Mouse (Mus musculus) limb, embryonic 10.5 days (tissue): Measurements from ENCODE around the gene Pbx3. TPM values are rescaled to one million over a fixed set of nuclear protein-coding genes. Genes with fewer than 3 reads are reported as not detected.

Experiments used
- DNase-seq: peaks from one replicate; pipeline ENCODE4 v3.0.0-alpha.2; 2017; ENCODE audit warnings: low spot score
- H3K27ac ChIP-seq: fragments of 300-500 bp; sonication (generic); 2 replicates; pipeline ENCODE4 v1.5.1; 2016; ENCODE audit warnings: mild to moderate bottlenecking
- H3K27me3 ChIP-seq: fragments of 300-500 bp; sonication (generic); 2 replicates; pipeline ENCODE4 v1.6.1; 2016; ENCODE audit warnings: low read depth, mild to moderate bottlenecking; ENCODE audit not compliant: poor library complexity, severe bottlenecking
- H3K36me3 ChIP-seq: fragments of 300-500 bp; sonication (generic); 2 replicates; pipeline ENCODE4 v1.6.1; 2016; ENCODE audit warnings: mild to moderate bottlenecking, moderate library complexity
- H3K4me1 ChIP-seq: fragments of 300-500 bp; sonication (generic); 2 replicates; pipeline ENCODE4 v1.6.1; 2016
- H3K4me3 ChIP-seq: fragments of 300-500 bp; sonication (generic); 2 replicates; pipeline ENCODE4 v1.5.1; 2016; ENCODE audit warnings: mild to moderate bottlenecking, moderate library complexity
- H3K9me3 ChIP-seq: fragments of 300-500 bp; sonication (generic); replicated peaks from 2 replicates; pipeline ENCODE4 v1.6.1; 2016; ENCODE audit warnings: mild to moderate bottlenecking
- WGBS: fragments of 180-500 bp; shearing (Covaris S2); methylation state at CpG from one replicate; pipeline ENCODE4 v1.1.7; 2016; 5-methylcytosine and 5-hydroxymethylcytosine counted together
- polyA plus RNA-seq: library from polyadenylated mRNA; unstranded; fragments of >200 nt; fragmentation: Nextera tagmentation; extraction: Ambion mirVana; gene quantifications from 2 replicates; pipeline ENCODE4 v1.2.1, GENCODE M21; 2016

Pbx3 gene
- polyA plus RNA-seq, 1 experiment from 2014 or later, result 31.9 TPM

GRCm38 (mm10) chr2:34370725-34371440 lies 2.1 kb downstream of the Pbx3 start:
- peak; percentile 68 for DNase-seq
- Histone ChIP-seq H3K27me3 (peaks cover 12% of the 10 kb centered on the region), H3K9me3 (no peaks in the 10 kb centered on the region), H3K4me3 (peak overlapping the region; percentile 92), H3K36me3 (no peaks in the 10 kb centered on the region), H3K27ac (peak overlapping the region; percentile 99), H3K4me1 (peaks cover 42% of the 10 kb centered on the region)
- under 1% methylated on average over 42 of the region's 42 CpGs for WGBS

- peak; percentile 40 for DNase-seq
- 9% methylated on average over 7 of the region's 7 CpGs for WGBS
- Histone ChIP-seq H3K27me3 (peaks cover 12% of the 10 kb centered on the region), H3K9me3 (no peaks in the 10 kb centered on the region), H3K4me3 (peak overlapping the region; percentile 92), H3K36me3 (no peaks in the 10 kb centered on the region), H3K27ac (peak overlapping the region; percentile 99), H3K4me1 (peaks cover 42% of the 10 kb centered on the region)
These were observed 2.6 kb downstream of the Pbx3 start for GRCm38 (mm10) chr2:34370349-34370724.

GRCm38 (mm10) chr2:34368396-34368795 lies 4.5 kb downstream of the Pbx3 start:
- Histone ChIP-seq H3K27me3 (peaks cover 3% of the 10 kb centered on the region; the same call in 1 of the 2 replicates), H3K36me3 (no peaks in the 10 kb centered on the region), H3K27ac (no peak overlapping the region), H3K4me3 (peak overlapping the region; percentile 37), H3K9me3 (no peaks in the 10 kb centered on the region), H3K4me1 (peaks cover 39% of the 10 kb centered on the region)
- 16% methylated on average over 6 of the region's 6 CpGs for WGBS
- no peak for DNase-seq

GRCm38 (mm10) chr2:34367024-34367423 lies 5.9 kb downstream of the Pbx3 start:
- H3K36me3 ChIP-seq, result no peaks in the 10 kb centered on the region
- DNase-seq, result no peak
- no peak overlapping the region for H3K27ac ChIP-seq
- H3K4me3 ChIP-seq, result no peak overlapping the region
- H3K27me3 ChIP-seq, result peaks cover 6% of the 10 kb centered on the region; the same call in 1 of the 2 replicates
- peaks cover 31% of the 10 kb centered on the region for H3K4me1 ChIP-seq
- H3K9me3 ChIP-seq, result no peaks in the 10 kb centered on the region
- WGBS, result 20% methylated on average over 2 of the region's 2 CpGs

- no peak overlapping the region for H3K27ac ChIP-seq
- no peak overlapping the region for H3K4me3 ChIP-seq
- H3K4me1 ChIP-seq, result peaks cover 37% of the 10 kb centered on the region
These were observed 9.3 kb downstream of the Pbx3 start for GRCm38 (mm10) chr2:34363678-34364077.

GRCm38 (mm10) chr2:34355801-34356211 lies 17.1 kb downstream of the Pbx3 start:
- 66% methylated on average over 7 of the region's 7 CpGs for WGBS

More at GRCm38 (mm10) chr2:34363678-34364077, 9.3 kb downstream of the Pbx3 start:
- H3K36me3 ChIP-seq, result no peaks in the 10 kb centered on the region
- WGBS, result 12% methylated on average over 1 of the region's 1 CpGs
- no peaks in the 10 kb centered on the region for H3K9me3 ChIP-seq
- no peak for DNase-seq
- peaks cover 3% of the 10 kb centered on the region; the same call in 1 of the 2 replicates for H3K27me3 ChIP-seq

GRCm38 (mm10) chr2:34352006-34352405 lies 20.9 kb downstream of the Pbx3 start:
- no peak for DNase-seq

More at GRCm38 (mm10) chr2:34355801-34356211, 17.1 kb downstream of the Pbx3 start:
- no peak overlapping the region for H3K4me3 ChIP-seq
- no peaks in the 10 kb centered on the region for H3K9me3 ChIP-seq
- no peaks in the 10 kb centered on the region for H3K27me3 ChIP-seq
- no peak for DNase-seq
- no peak overlapping the region for H3K27ac ChIP-seq
- no peaks in the 10 kb centered on the region for H3K36me3 ChIP-seq
- peaks cover 34% of the 10 kb centered on the region for H3K4me1 ChIP-seq

GRCm38 (mm10) chr2:34347096-34347495 lies 25.8 kb downstream of the Pbx3 start:
- no peak overlapping the region for H3K4me3 ChIP-seq
- no peak for DNase-seq
- 0 out of 2 replicates have a peak, but pooled peaks cover 7% of the 10 kb centered on the region for H3K4me1 ChIP-seq
- H3K9me3 ChIP-seq, result no peaks in the 10 kb centered on the region
- WGBS, result 74% methylated on average over 6 of the region's 6 CpGs
- H3K27ac ChIP-seq, result no peak overlapping the region
- no peaks in the 10 kb centered on the region for H3K27me3 ChIP-seq
- peaks cover 9% of the 10 kb centered on the region for H3K36me3 ChIP-seq

More at GRCm38 (mm10) chr2:34352006-34352405, 20.9 kb downstream of the Pbx3 start:
- Histone ChIP-seq H3K27me3 (no peaks in the 10 kb centered on the region), H3K4me3 (no peak overlapping the region), H3K36me3 (0 out of 2 replicates have a peak, but pooled peaks cover 2% of the 10 kb centered on the region), H3K9me3 (no peaks in the 10 kb centered on the region), H3K4me1 (peaks cover 16% of the 10 kb centered on the region; the same call in 1 of the 2 replicates), H3K27ac (no peak overlapping the region)

- Histone ChIP-seq H3K36me3 (peaks cover 5% of the 10 kb centered on the region), H3K4me1 (peaks cover 11% of the 10 kb centered on the region), H3K27me3 (no peaks in the 10 kb centered on the region), H3K9me3 (no peaks in the 10 kb centered on the region), H3K27ac (no peak overlapping the region), H3K4me3 (no peak overlapping the region)
- no peak for DNase-seq
- 90% methylated on average over 1 of the region's 1 CpGs for WGBS
These were observed 74.3 kb downstream of the Pbx3 start for GRCm38 (mm10) chr2:34298664-34299063.

GRCm38 (mm10) chr2:34298202-34298601 lies 74.7 kb downstream of the Pbx3 start:
- peaks cover 6% of the 10 kb centered on the region for H3K4me1 ChIP-seq
- H3K9me3 ChIP-seq, result no peaks in the 10 kb centered on the region
- no peak overlapping the region for H3K4me3 ChIP-seq
- 95% methylated on average over 3 of the region's 3 CpGs for WGBS
- peaks cover 5% of the 10 kb centered on the region for H3K36me3 ChIP-seq
- DNase-seq, result no peak
- H3K27ac ChIP-seq, result no peak overlapping the region
- no peaks in the 10 kb centered on the region for H3K27me3 ChIP-seq

GRCm38 (mm10) chr2:34289726-34290125 lies 83.2 kb downstream of the Pbx3 start:
- no peaks in the 10 kb centered on the region for H3K9me3 ChIP-seq
- peaks cover 36% of the 10 kb centered on the region for H3K4me1 ChIP-seq
- 90% methylated on average over 1 of the region's 1 CpGs for WGBS
- H3K27ac ChIP-seq, result no peak overlapping the region
- no peaks in the 10 kb centered on the region for H3K27me3 ChIP-seq
- no peak overlapping the region for H3K4me3 ChIP-seq
- DNase-seq, result no peak
- no peaks in the 10 kb centered on the region for H3K36me3 ChIP-seq

- no peaks in the 10 kb centered on the region for H3K36me3 ChIP-seq
- H3K4me3 ChIP-seq, result no peak overlapping the region
- H3K9me3 ChIP-seq, result no peaks in the 10 kb centered on the region
- H3K4me1 ChIP-seq, result peaks cover 43% of the 10 kb centered on the region
- no peaks in the 10 kb centered on the region for H3K27me3 ChIP-seq
- H3K27ac ChIP-seq, result no peak overlapping the region
- no peak for DNase-seq
- 83% methylated on average over 2 of the region's 2 CpGs for WGBS
These were observed 88.7 kb downstream of the Pbx3 start for GRCm38 (mm10) chr2:34284239-34284638.

GRCm38 (mm10) chr2:34280996-34281395 lies 91.9 kb downstream of the Pbx3 start:
- Histone ChIP-seq H3K27me3 (no peaks in the 10 kb centered on the region), H3K4me1 (peaks cover 19% of the 10 kb centered on the region), H3K9me3 (no peaks in the 10 kb centered on the region), H3K27ac (no peak overlapping the region), H3K36me3 (no peaks in the 10 kb centered on the region), H3K4me3 (no peak overlapping the region)
- no peak for DNase-seq
- WGBS, result 74% methylated on average over 3 of the region's 3 CpGs
